Mouse (Mus musculus): ENCODE measurements around the gene Stard3nl.
A peak's percentile ranks its signal among the peaks of the same experiment; 100 is the strongest.

The Stard3nl gene

GRCm38 (mm10) chr13:19395688-19396354 lies at the start of gene Stard3nl:
Gene Stard3nl (minus strand): TSS chr13:19395795.
- DNase-seq (ENCODE audit: inconsistent ontology term) = peak; percentile 99

- DNase-seq (ENCODE audit: inconsistent ontology term) = no peak
Measured at GRCm38 (mm10) chr13:19438040-19438439, 42.4 kb upstream of the Stard3nl start.

- DNase-seq (ENCODE audit: inconsistent ontology term) = no peak
Measured at GRCm38 (mm10) chr13:19429812-19430370, 34.3 kb upstream of the Stard3nl start.

GRCm38 (mm10) chr13:19428076-19428475 lies 32.5 kb upstream of the Stard3nl start:
- no peak for DNase-seq (ENCODE audit: inconsistent ontology term)

- DNase-seq (ENCODE audit: inconsistent ontology term) = no peak
Measured at GRCm38 (mm10) chr13:19424563-19424962, 29.0 kb upstream of the Stard3nl start.

GRCm38 (mm10) chr13:19422521-19422920 lies 26.9 kb upstream of the Stard3nl start:
- peak; percentile 83 for DNase-seq (ENCODE audit: inconsistent ontology term)

GRCm38 (mm10) chr13:19417885-19418521 lies 22.4 kb upstream of the Stard3nl start:
- no peak for DNase-seq (ENCODE audit: inconsistent ontology term)

GRCm38 (mm10) chr13:19415894-19416531 lies 20.4 kb upstream of the Stard3nl start:
- no peak for DNase-seq (ENCODE audit: inconsistent ontology term)

- no peak for DNase-seq (ENCODE audit: inconsistent ontology term)
Measured at GRCm38 (mm10) chr13:19415337-19415736, 19.7 kb upstream of the Stard3nl start.

- DNase-seq (ENCODE audit: inconsistent ontology term) = peak; percentile 38
Measured at GRCm38 (mm10) chr13:19412334-19412939, 16.8 kb upstream of the Stard3nl start.

- no peak for DNase-seq (ENCODE audit: inconsistent ontology term)
Measured at GRCm38 (mm10) chr13:19411886-19412285, 16.3 kb upstream of the Stard3nl start.

GRCm38 (mm10) chr13:19410694-19411093 lies 15.1 kb upstream of the Stard3nl start:
- no peak for DNase-seq (ENCODE audit: inconsistent ontology term)

GRCm38 (mm10) chr13:19407953-19408352 lies 12.4 kb upstream of the Stard3nl start:
- DNase-seq (ENCODE audit: inconsistent ontology term) = no peak

- no peak for DNase-seq (ENCODE audit: inconsistent ontology term)
Measured at GRCm38 (mm10) chr13:19404623-19405022, 9.0 kb upstream of the Stard3nl start.

- DNase-seq (ENCODE audit: inconsistent ontology term) = no peak
Measured at GRCm38 (mm10) chr13:19394798-19395687, 552 bp downstream of the Stard3nl start.

GRCm38 (mm10) chr13:19394171-19394570 lies 1.4 kb downstream of the Stard3nl start:
- no peak for DNase-seq (ENCODE audit: inconsistent ontology term)

GRCm38 (mm10) chr13:19393731-19394130 lies 1.9 kb downstream of the Stard3nl start:
- DNase-seq (ENCODE audit: inconsistent ontology term) = no peak

- DNase-seq (ENCODE audit: inconsistent ontology term) = no peak
Measured at GRCm38 (mm10) chr13:19391608-19392007, 4.0 kb downstream of the Stard3nl start.

GRCm38 (mm10) chr13:19390296-19390695 lies 5.3 kb downstream of the Stard3nl start:
- peak; percentile 61 for DNase-seq (ENCODE audit: inconsistent ontology term)

GRCm38 (mm10) chr13:19389896-19390295 lies 5.7 kb downstream of the Stard3nl start:
- no peak for DNase-seq (ENCODE audit: inconsistent ontology term)

GRCm38 (mm10) chr13:19389434-19389833 lies 6.2 kb downstream of the Stard3nl start:
- DNase-seq (ENCODE audit: inconsistent ontology term) = no peak

Measured in Muller cell, postnatal 12 days (primary cell).